Mouse (Mus musculus) liver, postnatal 0 days (tissue): Measurements from ENCODE around the gene Actrt3.

Experiments
- CTCF ChIP-seq: sonication (generic); IDR thresholded peaks from 2 replicates; pipeline ENCODE4 v1.5.1; 2016; ENCODE audit warnings: antibody characterized with exemption, low read depth
- EP300 ChIP-seq: IDR thresholded peaks from 2 replicates; pipeline ENCODE4 v1.6.1; 2016; ENCODE audit warnings: antibody characterized with exemption, low read depth, mild to moderate bottlenecking

DNA sequence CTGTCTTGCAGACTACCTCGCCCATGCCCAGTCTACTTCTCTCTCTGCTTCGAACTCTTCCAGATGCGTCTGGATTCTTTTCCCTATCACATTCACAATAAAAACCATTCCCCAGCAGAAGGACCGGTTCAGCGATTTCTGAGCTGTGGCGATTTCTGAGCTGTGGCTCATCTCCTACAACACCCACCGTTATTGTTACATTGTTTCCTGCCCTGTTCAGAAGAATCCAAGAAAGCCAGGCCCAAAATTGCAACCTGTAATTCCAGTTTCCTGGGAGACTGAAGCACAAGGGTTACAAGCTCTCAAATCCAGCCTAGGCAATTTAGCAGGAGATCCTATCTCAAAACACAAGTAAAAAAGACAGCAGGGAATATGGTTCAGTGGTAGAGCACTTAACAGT, 2.5 kb downstream of the Actrt3 start:
- no peak for TF ChIP-seq EP300
- no peak for TF ChIP-seq CTCF
